Mouse (Mus musculus): ENCODE measurements around the gene Vps13d.

The Vps13d gene

GRCm38 (mm10) chr4:145033392-145033791 lies 161.4 kb downstream of the Vps13d start:
- DNase-seq: no peak

- no peak for DNase-seq
These were observed 162.2 kb downstream of the Vps13d start for GRCm38 (mm10) chr4:145032637-145033036.

GRCm38 (mm10) chr4:145031510-145031909 lies 163.3 kb downstream of the Vps13d start:
- DNase-seq: no peak

DNA sequence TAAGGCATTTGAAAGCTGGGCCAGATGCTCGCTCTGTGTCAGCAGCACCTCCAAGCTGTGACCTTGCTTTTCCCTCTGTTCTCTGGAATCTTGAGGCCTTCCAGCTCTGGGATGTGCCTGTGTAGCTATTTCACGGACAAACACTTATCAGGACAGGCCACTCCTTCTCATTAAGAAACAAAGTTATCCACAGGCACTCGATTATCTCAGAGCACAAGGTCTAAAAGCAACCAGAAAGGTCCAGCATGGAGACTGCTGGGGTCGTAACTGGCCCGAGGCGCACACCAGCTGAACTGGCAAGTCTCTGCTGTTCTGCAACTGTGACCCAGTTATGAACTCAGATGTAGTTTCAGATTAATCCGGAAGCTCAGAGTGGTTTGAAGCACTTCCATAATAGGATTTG lies 168.4 kb downstream of the Vps13d start:
- no peak for DNase-seq

- no peak for DNase-seq
These were observed 169.4 kb downstream of the Vps13d start for GRCm38 (mm10) chr4:145025409-145025762.

DNA sequence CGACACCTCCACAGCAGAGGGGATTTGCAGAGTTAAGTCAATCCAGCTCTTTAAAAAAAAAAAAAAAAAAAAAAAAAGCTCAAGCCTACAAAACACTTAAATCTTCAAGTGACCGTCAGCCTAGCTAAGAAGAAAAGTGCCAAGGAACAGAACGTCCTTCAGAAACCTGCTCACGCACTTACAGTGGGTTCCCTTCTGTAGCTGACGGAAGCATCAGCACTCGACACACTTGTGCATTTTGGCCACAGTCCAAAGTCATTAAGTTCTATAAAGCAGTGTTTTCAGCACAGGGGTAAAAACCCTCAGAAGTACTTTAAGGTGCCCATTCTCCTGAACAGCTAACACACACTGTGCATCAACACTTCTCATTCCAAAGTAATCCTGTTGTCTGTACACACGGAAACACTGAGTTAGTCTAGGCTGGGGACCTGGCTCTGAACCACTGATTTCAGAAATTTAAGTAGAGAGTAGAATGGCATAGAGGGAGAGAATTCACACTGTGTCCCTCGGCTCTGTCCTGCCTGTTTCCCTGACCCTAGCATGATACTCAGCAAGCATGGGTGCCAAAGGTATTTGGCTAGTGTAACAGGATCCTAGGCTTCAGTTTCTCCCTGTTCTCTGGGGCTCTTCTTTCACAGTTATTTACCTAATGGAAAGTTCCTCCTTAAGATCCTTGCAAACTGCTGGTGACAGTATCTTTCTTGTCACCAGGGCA lies 170.0 kb downstream of the Vps13d start:
- DNase-seq: no peak

DNA sequence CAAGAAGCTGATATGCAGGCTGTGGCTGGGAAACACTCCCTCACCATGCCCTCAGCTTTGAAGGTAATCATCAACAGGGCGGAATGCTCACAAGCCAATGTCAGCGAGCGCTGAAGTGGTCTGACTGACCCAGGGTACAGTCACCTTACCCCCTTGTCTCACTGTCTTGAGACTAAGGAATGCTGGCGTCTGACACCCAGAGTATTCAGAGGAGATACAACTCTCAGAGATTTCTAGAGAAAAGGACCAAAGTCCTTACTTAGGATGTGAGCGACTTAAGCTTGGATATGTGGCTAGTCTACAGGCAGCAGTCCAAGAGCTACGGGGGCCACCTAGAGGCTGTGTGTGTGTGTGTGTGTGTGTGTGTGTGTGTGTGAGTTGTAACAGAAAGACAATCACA lies 170.9 kb downstream of the Vps13d start:
- DNase-seq: no peak

GRCm38 (mm10) chr4:145022815-145023214 lies 172.0 kb downstream of the Vps13d start:
- DNase-seq: peak; percentile 56 to 73

GRCm38 (mm10) chr4:145022211-145022610 lies 172.6 kb downstream of the Vps13d start:
- no peak for DNase-seq

DNA sequence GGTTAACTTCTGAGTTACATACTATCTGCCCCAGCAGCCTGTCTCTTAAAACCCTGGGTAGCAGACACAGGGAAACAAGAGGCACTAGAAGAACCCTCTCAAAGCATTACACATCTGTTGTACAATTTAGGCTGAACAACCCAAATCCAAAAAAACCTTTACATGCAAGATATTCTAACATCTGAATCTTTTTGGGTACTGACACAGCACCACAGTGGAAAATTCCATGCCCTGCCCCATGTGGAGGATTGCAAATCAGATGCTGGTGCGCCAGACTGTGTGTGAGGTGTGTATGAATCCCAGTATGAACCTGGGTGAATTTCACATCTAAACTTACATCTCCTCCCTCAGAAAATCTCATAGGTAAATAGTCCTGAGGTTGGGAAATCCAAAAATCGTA lies 174.4 kb downstream of the Vps13d start:
- DNase-seq: no peak

DNA sequence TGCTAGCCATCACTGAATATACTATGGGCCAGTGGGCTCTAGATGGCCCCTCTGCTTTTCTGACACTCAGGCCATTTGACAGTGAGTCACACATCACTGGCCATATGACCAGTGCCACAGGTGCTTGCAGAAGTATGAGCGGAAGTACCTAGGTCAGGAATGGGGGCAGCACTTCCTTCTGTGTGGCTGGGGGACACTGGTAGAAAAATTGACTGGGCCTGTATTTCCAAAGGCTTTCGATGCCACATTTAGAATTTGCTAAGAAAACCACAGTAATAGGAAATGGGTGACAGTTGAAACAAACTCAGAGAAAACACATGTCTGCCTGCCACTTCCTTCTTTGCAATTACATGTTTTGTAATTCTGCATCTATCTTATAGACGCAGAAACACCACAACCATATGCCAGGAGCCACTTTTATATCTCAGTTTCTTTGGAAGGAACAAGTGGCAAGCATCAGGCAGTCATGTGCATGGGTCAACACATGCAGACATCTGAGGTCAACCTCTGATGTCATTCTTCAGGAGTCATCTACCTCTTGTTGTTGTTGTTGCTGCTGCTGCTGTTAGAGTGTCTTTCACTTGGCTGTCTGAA lies 175.6 kb downstream of the Vps13d start:
- no peak for DNase-seq

DNA sequence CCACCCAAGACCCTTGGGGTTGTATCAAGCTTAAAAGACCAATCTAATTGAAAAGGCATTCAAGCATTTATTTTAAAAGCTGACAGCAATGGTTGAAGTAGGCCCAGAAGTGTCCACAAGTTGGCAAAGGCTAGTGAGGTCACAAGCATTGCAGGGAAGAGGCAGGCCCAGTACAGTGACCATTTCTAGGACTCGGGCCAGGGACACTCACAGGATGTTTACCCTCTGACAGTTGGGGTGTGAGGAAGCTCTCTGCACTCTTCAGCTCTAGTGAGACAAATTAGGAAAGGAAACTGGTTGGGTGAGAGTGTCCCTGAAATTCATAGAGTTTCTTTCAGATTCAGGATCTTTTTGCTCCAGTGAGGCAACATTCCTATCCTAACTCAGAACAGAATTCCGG lies 177.1 kb downstream of the Vps13d start:
- no peak for DNase-seq

GRCm38 (mm10) chr4:145016669-145017068 lies 178.1 kb downstream of the Vps13d start:
- DNase-seq: no peak

DNA sequence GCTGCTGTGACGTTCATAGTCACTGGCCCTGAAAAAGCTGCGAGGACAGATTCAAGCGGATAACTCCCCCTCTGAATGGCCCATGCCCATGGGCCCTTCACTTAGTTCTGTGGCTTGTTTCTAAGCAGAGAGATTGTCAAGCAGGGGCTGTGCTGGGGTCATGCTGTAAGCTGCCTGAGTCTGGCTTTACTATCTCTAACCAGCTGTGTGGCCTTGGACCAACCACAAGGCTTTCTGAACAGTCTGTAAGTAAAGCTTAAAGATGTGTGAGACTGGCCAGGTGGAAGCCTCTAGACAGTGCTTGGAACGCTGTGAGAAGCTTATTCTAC lies 180.2 kb downstream of the Vps13d start:
- no peak for DNase-seq

- DNase-seq: no peak
These were observed 180.8 kb downstream of the Vps13d start for GRCm38 (mm10) chr4:145013760-145014631.

DNA sequence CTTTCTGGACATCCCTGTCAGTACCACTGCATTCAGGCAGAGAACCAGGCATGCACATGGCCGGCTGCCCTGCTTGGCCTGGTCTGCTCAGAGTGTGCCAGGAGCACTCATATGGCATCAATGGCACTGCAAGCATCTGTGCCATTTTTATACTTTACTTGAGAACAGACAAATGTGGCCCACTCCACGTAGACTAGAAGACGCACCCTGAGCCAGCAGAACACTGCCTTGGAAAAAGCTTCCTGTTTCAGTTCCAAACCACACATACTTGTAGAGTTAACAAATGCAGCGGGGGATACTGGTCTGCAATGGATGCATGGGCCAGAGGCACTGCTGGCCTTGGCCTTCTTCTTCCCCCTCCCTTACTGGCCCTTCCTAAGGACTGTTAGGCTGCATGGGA lies 181.6 kb downstream of the Vps13d start:
- no peak for DNase-seq

DNA sequence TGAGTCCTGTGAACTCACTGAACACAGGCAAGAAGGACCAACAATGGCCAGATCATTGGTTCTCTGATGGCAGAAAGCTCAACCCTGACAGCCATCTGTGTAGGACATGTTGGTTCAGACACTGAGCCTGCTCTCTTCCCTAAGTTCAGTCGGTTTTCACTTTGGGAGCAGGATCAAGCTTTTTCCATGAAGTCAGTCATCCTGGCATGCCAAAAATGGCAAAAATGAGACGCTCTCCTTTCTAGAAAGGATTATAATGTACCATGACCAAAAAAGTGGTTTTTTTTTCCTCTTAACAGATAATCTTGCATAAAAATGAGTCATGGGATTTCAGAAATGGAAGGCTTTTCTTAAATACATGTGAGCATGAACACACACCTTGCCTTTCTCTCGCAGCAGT lies 183.6 kb downstream of the Vps13d start:
- no peak for DNase-seq

- DNase-seq: no peak
These were observed 184.9 kb downstream of the Vps13d start for GRCm38 (mm10) chr4:145009934-145010333.

DNA sequence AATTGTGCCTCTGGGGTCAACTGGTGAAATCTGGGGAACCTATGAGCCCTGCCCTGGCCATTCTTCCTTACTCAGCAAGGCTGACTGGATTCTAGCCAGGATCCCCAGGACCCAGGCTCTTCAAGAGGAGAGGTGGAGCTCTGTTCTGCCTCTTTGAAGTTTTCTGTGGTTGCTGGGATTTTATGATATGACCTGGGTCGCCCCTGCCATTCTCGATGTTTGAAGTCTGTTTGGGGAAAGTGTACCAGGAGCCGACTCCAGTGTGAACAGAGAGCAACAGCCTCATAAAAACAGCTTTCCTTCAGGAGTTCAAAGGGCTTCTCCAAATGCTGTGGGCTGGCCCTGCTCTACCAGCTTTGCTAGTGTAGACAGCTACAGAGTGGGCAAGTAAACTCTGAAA lies 185.4 kb downstream of the Vps13d start:
- DNase-seq: no peak

DNA sequence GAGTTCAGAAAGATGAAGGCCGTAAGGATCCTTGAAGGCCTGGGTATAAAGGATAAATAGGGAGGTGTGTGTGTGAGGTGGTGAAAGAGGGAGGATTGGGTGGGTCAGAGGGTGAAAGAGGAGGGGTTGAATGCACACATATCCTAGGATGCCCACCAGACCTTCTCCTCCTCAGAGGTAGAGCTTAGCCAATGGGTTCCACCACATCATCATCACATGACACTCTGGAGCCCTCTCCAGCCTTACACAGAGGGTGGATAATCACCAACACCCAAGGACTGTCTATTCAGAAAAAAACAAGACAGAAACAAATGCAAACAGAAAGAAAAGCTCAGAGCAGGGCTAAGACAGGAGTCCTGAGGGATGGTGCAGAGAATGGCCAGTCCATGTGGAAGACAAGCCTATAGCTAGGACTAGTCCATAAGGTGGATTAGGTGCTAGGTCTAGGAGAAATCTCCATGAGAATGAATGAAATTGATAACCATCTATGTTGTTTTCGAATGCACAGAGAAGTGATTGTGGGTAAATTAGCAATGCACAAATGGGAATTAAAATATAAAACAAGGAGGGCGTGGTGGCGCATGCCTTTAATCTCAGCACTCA lies 188.8 kb downstream of the Vps13d start:
- no peak for DNase-seq

DNA sequence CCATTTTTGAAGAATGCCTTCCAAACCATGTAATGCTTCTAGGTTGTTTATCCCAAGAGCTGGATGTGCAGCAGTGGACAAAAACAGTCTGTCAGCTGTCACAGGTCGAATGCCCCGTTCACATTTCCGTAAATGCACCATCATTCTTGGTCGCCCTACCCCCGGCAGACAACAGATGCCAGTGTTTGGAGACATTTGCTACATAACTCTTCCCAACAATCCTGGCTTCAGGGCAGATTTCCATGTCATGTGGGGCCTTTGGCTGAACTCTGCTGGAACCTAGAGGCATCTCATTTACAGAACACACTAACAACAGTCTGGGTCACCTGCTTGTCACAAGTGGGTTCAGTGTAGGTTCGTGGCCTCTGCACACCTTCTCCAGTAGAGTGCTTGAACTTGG lies 190.6 kb downstream of the Vps13d start:
- no peak for DNase-seq

GRCm38 (mm10) chr4:145002733-145003132 lies 192.1 kb downstream of the Vps13d start:
- no peak for DNase-seq

DNA sequence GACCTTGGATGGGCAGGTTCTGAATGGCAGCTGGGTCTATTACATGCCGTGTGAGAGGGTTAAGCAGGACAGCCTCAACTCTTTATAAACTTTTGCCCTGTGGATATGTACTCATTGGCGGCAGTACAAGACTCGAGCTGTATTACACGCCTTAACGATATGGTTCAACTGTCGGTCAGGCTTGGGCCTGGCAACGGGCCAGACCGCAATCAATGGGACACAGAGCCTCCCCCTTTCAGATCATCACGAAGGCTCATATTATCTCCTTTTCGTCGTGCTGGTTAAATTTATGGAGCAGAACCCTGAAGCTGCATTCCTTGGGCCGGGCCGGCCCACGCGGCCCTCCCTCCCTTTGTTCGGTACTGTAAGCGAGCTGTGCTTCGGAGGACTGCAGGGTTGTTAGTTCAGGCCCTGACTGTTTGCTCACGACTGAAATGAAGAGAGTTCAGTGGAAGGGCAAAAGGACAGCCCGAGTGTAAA lies 194.9 kb downstream of the Vps13d start:
- DNase-seq: no peak

- DNase-seq: peak in 1 of 2 experiments; percentile 21
These were observed 195.3 kb downstream of the Vps13d start for GRCm38 (mm10) chr4:144999572-144999880.

Data from thymus, adult 18-20 months (tissue).